Mouse (Mus musculus) liver, embryonic 14.5 days (tissue): ENCODE measurements at regions not wholly inside any gene's neighbourhood (a gene's known extent, or its start where the extent isn't known, plus 50 kb on each side); places are given as distances from the start of the nearest gene placed in this dataset.

ENCODE experiments used
- CTCF ChIP-seq: IDR thresholded peaks from 2 replicates; pipeline ENCODE4 v1.5.1; 2016; ENCODE audit warnings: antibody characterized with exemption, low read depth, control low read depth
- EP300 ChIP-seq: IDR thresholded peaks from 2 replicates; pipeline ENCODE4 v1.6.1; 2016; ENCODE audit warnings: antibody characterized with exemption, low read depth

- TF ChIP-seq CTCF = no peak
- no peak for TF ChIP-seq EP300
These were observed 2283.4 kb upstream of the Gm7489 start for GRCm38 (mm10) chr15:51601128-51601855.
